Mouse (Mus musculus) limb, embryonic 14.5 days (tissue): ENCODE measurements around the gene Smco4. TPM values are rescaled to one million over a fixed set of nuclear protein-coding genes. Genes with fewer than 3 reads are reported as not detected.

Source experiments
- ATAC-seq: fragments of 200-750 bp; cut with Nextera tagmentation; 2 replicates; pipeline ENCODE4 v1.8.0; 2017; ENCODE audit warnings: low read depth, moderate number of reproducible peaks, moderate TSS enrichment; ENCODE audit not compliant: low FRiP score
- DNase-seq: peaks from one replicate; pipeline ENCODE4 v3.0.0-alpha.2; 2015; ENCODE audit warnings: low spot score
- H3K27ac ChIP-seq: fragments of 300-500 bp; sonication (generic); replicated peaks from 2 replicates; pipeline ENCODE4 v1.5.1; 2014; ENCODE audit warnings: low read depth, mild to moderate bottlenecking, low read length, moderate library complexity, mixed read lengths
- H3K27me3 ChIP-seq: fragments of 300-500 bp; sonication (generic); 2 replicates; pipeline ENCODE4 v1.6.1; 2014; ENCODE audit warnings: low read length, mixed read lengths; ENCODE audit not compliant: control insufficient read depth, insufficient read depth
- H3K36me3 ChIP-seq: fragments of 300-500 bp; sonication (generic); 2 replicates; pipeline ENCODE4 v1.6.1; 2014; ENCODE audit warnings: mild to moderate bottlenecking, low read length, moderate library complexity, mixed read lengths; ENCODE audit not compliant: control insufficient read depth, insufficient read depth
- H3K4me1 ChIP-seq: fragments of 300-500 bp; sonication (generic); 2 replicates; pipeline ENCODE4 v1.6.1; 2014; ENCODE audit warnings: antibody characterized with exemption, low read length, mixed read lengths; ENCODE audit not compliant: control insufficient read depth, insufficient read depth
- H3K4me2 ChIP-seq: fragments of 300-500 bp; sonication (generic); replicated peaks from 2 replicates; pipeline ENCODE4 v1.6.1; 2014; ENCODE audit warnings: low read depth, mild to moderate bottlenecking, low read length, moderate library complexity; ENCODE audit not compliant: severe bottlenecking
- H3K4me3 ChIP-seq: fragments of 300-500 bp; sonication (generic); replicated peaks from 2 replicates; pipeline ENCODE4 v1.5.1; 2014; ENCODE audit warnings: low read length
- H3K9ac ChIP-seq: fragments of 300-500 bp; sonication (generic); 2 replicates; pipeline ENCODE4 v1.6.1; 2014; ENCODE audit warnings: mild to moderate bottlenecking, low read depth, low read length, moderate library complexity; ENCODE audit not compliant: severe bottlenecking
- H3K9me3 ChIP-seq: fragments of 300-500 bp; sonication (generic); 2 replicates; pipeline ENCODE4 v1.6.1; 2016; ENCODE audit warnings: low read length; ENCODE audit not compliant: control insufficient read depth
- POLR2A ChIP-seq: fragments of 200-500 bp; IDR thresholded peaks from 2 replicates; pipeline ENCODE4 v1.8.0; 2012; ENCODE audit warnings: inconsistent platforms, mild to moderate bottlenecking, moderate library complexity, borderline replicate concordance; ENCODE audit not compliant: insufficient read depth, insufficient read length; ENCODE audit errors: extremely low read depth
- WGBS: fragments of 180-500 bp; shearing (Covaris S2); extraction: QIAGEN DNeasy Blood & Tissue Kit; methylation state at CpG from one replicate; pipeline ENCODE4 v1.1.7; 2014; 5-methylcytosine and 5-hydroxymethylcytosine counted together
- polyA plus RNA-seq, 2 experiments: library from polyadenylated mRNA; depleted of rRNA in 1 of 2; stranded (reverse) in 1 of 2; unstranded in 1 of 2; fragments of >200 nt; fragmentation: Nextera tagmentation in 1 of 2; extraction: Ambion mirVana in 1 of 2; gene quantifications; 2 replicates each; pipeline versions ENCODE4 v1.2.1 to v1.2.3; 2012 to 2014

Smco4 gene
- polyA plus RNA-seq, 2 experiments = 6.9 to 24.5 TPM

DNA sequence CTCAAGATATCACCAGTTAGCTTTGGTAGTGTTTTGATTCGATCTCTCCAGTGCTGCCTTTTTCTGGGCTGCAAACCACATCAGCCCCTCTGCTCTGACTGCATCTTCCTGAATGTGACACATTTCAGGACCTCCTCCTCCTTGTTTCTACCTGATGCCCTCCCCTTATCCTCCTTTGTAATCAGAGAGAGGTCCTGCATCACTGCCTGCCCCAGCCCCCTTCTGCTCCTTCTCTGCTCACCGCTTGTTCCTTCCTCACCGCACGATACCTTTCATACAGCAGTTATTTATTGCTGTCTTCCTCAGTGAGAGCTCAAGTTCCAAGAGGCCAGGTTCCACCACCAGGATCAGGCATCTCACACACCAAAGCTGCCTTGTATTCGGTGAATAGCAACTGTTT lies 38.0 kb downstream of the Smco4 start:
- H3K9ac ChIP-seq = no peak overlapping the region
- ATAC-seq (no peak), DNase-seq (no peak)
- H3K4me3 ChIP-seq = no peak overlapping the region
- TF ChIP-seq POLR2A = no peak
- no peaks in the 10 kb centered on the region for H3K36me3 ChIP-seq
- no peaks in the 10 kb centered on the region for H3K9me3 ChIP-seq
- no peaks in the 10 kb centered on the region for H3K27me3 ChIP-seq
- H3K4me1 ChIP-seq = peaks cover 16% of the 10 kb centered on the region
- no peak overlapping the region for H3K27ac ChIP-seq
- 52% methylated on average over 5 of the region's 5 CpGs for WGBS
- H3K4me2 ChIP-seq = no peak overlapping the region

DNA sequence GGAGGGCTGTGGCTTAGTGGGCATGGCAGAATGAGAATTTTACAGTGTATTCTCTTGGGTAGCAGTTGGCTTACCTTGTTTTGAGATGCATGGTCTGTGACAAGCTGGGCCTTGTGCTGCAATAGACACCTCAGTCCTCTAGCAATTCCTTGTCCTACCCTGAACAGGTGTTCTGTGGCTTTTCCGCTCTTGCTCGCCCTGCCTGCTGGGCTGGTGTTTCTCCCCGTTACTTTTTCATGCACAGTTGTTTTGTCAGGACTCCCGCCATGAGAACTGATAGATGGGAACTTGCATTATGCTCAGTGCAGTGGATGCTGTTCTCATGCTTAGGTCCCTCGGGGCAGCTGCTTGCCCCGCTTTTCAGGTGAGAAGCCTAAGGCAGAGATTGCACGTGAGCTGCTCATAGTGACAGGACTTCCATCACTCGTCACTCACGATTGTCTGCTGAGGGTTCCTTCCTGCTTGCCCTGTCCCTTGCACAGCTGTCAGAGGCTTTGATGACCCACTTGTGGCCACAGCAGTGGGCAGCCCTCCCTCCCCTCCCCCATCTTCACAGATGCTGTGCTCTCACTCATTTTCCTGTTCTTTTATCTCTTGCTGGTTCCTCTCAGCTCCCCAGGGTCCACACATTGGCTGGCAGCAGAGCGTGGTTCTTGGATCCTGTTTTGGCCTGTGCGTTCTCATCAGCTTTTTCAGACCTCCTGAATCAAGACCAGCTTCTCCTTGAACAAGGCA lies 40.3 kb downstream of the Smco4 start:
- 65% methylated on average over 11 of the region's 11 CpGs for WGBS
- Histone ChIP-seq H3K4me3 (no peak overlapping the region), H3K27ac (no peak overlapping the region), H3K9ac (no peak overlapping the region), H3K36me3 (no peaks in the 10 kb centered on the region), H3K27me3 (no peaks in the 10 kb centered on the region), H3K4me1 (peaks cover 15% of the 10 kb centered on the region), H3K4me2 (no peak overlapping the region), H3K9me3 (no peaks in the 10 kb centered on the region)
- no peak for DNase-seq
- no peak for ATAC-seq
- no peak for TF ChIP-seq POLR2A

DNA sequence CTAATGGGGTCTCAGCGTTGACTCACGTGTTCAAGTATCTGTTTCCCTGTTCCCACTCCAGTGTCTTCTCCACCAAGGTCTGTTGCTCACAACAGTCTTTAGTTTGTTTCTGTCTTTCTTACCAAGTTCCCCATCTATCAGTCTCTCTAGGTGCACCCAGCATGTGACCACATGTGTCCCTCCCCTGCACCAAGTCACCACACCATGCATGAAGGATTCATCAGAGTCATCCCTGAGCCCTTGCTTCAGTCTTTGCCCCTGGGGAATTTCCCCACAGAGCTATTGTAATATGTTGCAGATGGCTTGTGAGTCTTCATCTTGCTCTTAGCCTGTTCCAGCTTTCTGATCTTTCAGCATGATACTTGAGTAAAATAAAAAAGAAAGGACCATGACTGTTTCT lies 40.9 kb downstream of the Smco4 start:
- ATAC-seq = no peak
- Histone ChIP-seq H3K9me3 (no peaks in the 10 kb centered on the region), H3K9ac (no peak overlapping the region), H3K27ac (no peak overlapping the region), H3K36me3 (no peaks in the 10 kb centered on the region), H3K4me1 (peaks cover 9% of the 10 kb centered on the region), H3K27me3 (no peaks in the 10 kb centered on the region), H3K4me2 (no peak overlapping the region), H3K4me3 (no peak overlapping the region)
- TF ChIP-seq POLR2A = no peak
- no peak for DNase-seq
- WGBS = 92% methylated on average over 2 of the region's 2 CpGs

DNA sequence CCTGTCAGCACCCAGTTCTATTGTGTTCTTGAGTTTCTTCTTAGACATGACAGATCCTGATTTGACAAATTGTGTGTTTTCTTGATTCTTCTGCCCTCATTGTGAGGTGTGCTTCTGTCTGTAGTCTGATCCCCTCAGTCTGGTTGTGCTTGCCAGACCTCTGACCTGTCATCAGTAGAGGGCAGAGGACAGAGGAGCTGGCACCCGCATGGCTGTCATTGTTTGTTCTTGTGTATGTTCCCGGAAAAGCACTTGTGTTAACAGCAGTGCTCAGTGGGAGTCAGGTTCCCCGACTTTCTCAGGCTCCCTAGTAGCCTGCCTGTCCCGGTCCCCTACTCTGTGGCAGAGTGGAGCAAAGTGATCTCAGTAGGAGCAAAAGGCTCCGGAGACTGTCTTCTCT lies 42.2 kb downstream of the Smco4 start:
- Histone ChIP-seq H3K4me3 (no peak overlapping the region), H3K9ac (no peak overlapping the region), H3K9me3 (no peaks in the 10 kb centered on the region), H3K27ac (no peak overlapping the region), H3K4me2 (no peak overlapping the region), H3K27me3 (no peaks in the 10 kb centered on the region), H3K4me1 (peaks cover 2% of the 10 kb centered on the region; the same call in 1 of the 2 replicates), H3K36me3 (no peaks in the 10 kb centered on the region; the same call in 1 of the 2 replicates)
- no peak for DNase-seq
- 46% methylated on average over 5 of the region's 5 CpGs for WGBS
- no peak for TF ChIP-seq POLR2A
- ATAC-seq = no peak

DNA sequence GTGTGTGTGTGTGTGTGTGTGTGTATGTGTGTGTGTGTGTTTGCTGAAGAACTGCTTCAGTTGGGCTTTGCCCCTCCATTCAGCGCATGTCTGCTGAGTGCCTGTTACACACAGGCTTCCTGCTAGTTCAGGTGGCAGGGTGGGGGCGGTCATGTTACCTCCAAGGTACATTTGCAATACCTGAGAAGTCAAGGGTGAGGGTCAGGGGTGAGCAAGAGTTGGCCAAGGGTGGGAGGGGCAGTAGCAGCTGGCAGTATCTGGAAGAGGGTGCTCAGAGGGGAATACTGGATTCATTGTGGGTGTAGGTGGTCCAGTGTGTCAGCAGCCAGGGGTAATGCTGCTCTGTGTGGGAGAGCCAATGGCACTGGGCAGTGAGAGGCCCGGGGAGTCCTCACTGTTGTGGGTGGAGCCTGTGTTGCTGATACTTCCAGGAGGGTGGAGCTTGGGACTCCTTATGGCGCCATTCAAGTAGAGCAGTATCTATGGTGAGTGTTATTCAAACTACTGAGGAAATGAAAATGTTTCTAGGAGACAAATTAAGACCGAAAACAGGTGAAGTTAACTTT lies 43.7 kb downstream of the Smco4 start:
- 87% methylated on average over 5 of the region's 5 CpGs for WGBS
- no peak overlapping the region for H3K4me3 ChIP-seq
- no peaks in the 10 kb centered on the region for H3K27me3 ChIP-seq
- ATAC-seq (no peak), DNase-seq (no peak)
- peaks cover 2% of the 10 kb centered on the region; the same call in 1 of the 2 replicates for H3K4me1 ChIP-seq
- H3K27ac ChIP-seq = no peak overlapping the region
- H3K36me3 ChIP-seq = no peaks in the 10 kb centered on the region; the same call in 1 of the 2 replicates
- no peak overlapping the region for H3K9ac ChIP-seq
- H3K4me2 ChIP-seq = no peak overlapping the region
- no peaks in the 10 kb centered on the region for H3K9me3 ChIP-seq
- TF ChIP-seq POLR2A = no peak
